Mouse (Mus musculus) G1E (cell line): Measurements from ENCODE around the gene Lhx4. TPM values are rescaled to one million over a fixed set of nuclear protein-coding genes. Genes with fewer than 3 reads are reported as not detected.

Experiments used
- ATAC-seq: 2 replicates; pipeline ENCODE4 v1.8.0; 2016; ENCODE audit warnings: mild to moderate bottlenecking; ENCODE audit not compliant: insufficient number of reproducible peaks, poor library complexity, low FRiP score, severe bottlenecking; ENCODE audit errors: extremely low read depth
- DNase-seq: peaks from one replicate; pipeline ENCODE4 v3.0.0; 2012; ENCODE audit warnings: low spot score
- H3K27me3 ChIP-seq: 2 replicates; pipeline ENCODE4 v1.6.1; 2012; ENCODE audit warnings: mild to moderate bottlenecking, low read length, inconsistent platforms; ENCODE audit not compliant: insufficient read depth
- H3K36me3 ChIP-seq: replicated peaks from 2 replicates; pipeline ENCODE3; 2012; ENCODE audit warnings: mild to moderate bottlenecking, inconsistent platforms
- H3K4me1 ChIP-seq: 2 replicates; pipeline ENCODE4 v1.6.1; 2012; ENCODE audit warnings: low read depth, low read length, inconsistent platforms, mixed read lengths; ENCODE audit not compliant: insufficient read depth
- H3K4me3 ChIP-seq: 2 replicates; pipeline ENCODE4 v1.5.1; 2012; ENCODE audit warnings: low read depth, mild to moderate bottlenecking, inconsistent platforms, low read length, moderate library complexity, mixed read lengths
- H3K9me3 ChIP-seq: replicated peaks from 2 replicates; pipeline ENCODE4 v1.6.1; 2012; ENCODE audit warnings: inconsistent platforms
- CTCF ChIP-seq: IDR thresholded peaks from 2 replicates; pipeline ENCODE4 v1.5.1; 2012; ENCODE audit warnings: low read depth, low read length, inconsistent platforms, mixed read lengths
- GATA1 ChIP-seq: IDR thresholded peaks from 2 replicates; pipeline ENCODE4 v1.6.1; 2012; ENCODE audit warnings: borderline replicate concordance, low read length, inconsistent platforms, mixed read lengths
- GATA2 ChIP-seq: IDR thresholded peaks from 2 replicates; pipeline ENCODE4 v1.6.1; 2012; ENCODE audit warnings: low read depth, low read length, inconsistent platforms, borderline replicate concordance
- POLR2AphosphoS5 ChIP-seq: IDR thresholded peaks from 2 replicates; pipeline ENCODE4 v1.6.1; 2012; ENCODE audit warnings: low read depth, low read length, inconsistent platforms; ENCODE audit not compliant: insufficient replicate concordance
- TAL1 ChIP-seq: conservative IDR thresholded peaks from 2 replicates; pipeline ENCODE4 v1.6.1; 2012; ENCODE audit warnings: low read depth, low read length, inconsistent platforms, mixed read lengths
- polyA plus RNA-seq: library from polyadenylated mRNA; stranded (reverse); fragments of >175 nt; gene quantifications from 2 replicates; pipeline ENCODE4 v1.2.3, GENCODE M21; 2012
- total RNA-seq, 2 experiments: library from RNA; stranded (forward) in 1 of 2; stranded (reverse) in 1 of 2; fragments of 200-1000 nt in 1 of 2; fragments of >200 nt in 1 of 2; fragmentation: Nextera tagmentation in 1 of 2; gene quantifications; 2 replicates each; pipeline ENCODE4 v1.2.3; 2014 to 2017

The Lhx4 gene
- total RNA-seq (2014; fragmentation: Nextera tagmentation) (not detected in 2 replicates), total RNA-seq (2017) (0.11 TPM in 1 of 2 replicates, not detected in the other), polyA plus RNA-seq (not detected in 2 replicates)

- Histone ChIP-seq H3K27me3 (peaks cover 31% of the 10 kb centered on the region), H3K4me1 (no peaks in the 10 kb centered on the region), H3K36me3 (no peaks in the 10 kb centered on the region), H3K4me3 (no peak within 1 kb of the TSS), H3K9me3 (no peaks in the 10 kb centered on the region)
- TF ChIP-seq CTCF: no peak
- no peak for TF ChIP-seq GATA1
- no peak for TF ChIP-seq GATA2
- TF ChIP-seq POLR2AphosphoS5: no peak
- no peak for TF ChIP-seq TAL1
- no peak for ATAC-seq
- no peak for DNase-seq
Measured at GRCm38 (mm10) chr1:155751484-155752255, at the start of gene Lhx4. Gene Lhx4, minus strand, starts transcription at chr1:155751684.

- TF ChIP-seq CTCF (no peak), POLR2AphosphoS5 (no peak), TAL1 (no peak)
- Histone ChIP-seq H3K36me3 (no peaks in the 10 kb centered on the region), H3K27me3 (peaks cover 4% of the 10 kb centered on the region), H3K9me3 (no peaks in the 10 kb centered on the region), H3K4me3 (no peak overlapping the region), H3K4me1 (no peaks in the 10 kb centered on the region)
- DNase-seq (no peak), ATAC-seq (no peak)
Measured at GRCm38 (mm10) chr1:155798000-155798399, 46.5 kb upstream of the Lhx4 start.

GRCm38 (mm10) chr1:155797425-155797824 lies 45.9 kb upstream of the Lhx4 start:
- no peaks in the 10 kb centered on the region for H3K9me3 ChIP-seq
- peaks cover 4% of the 10 kb centered on the region for H3K27me3 ChIP-seq
- H3K4me1 ChIP-seq: no peaks in the 10 kb centered on the region
- no peaks in the 10 kb centered on the region for H3K36me3 ChIP-seq
- DNase-seq: no peak
- no peak for TF ChIP-seq TAL1
- no peak for TF ChIP-seq GATA1
- no peak for TF ChIP-seq POLR2AphosphoS5
- no peak for TF ChIP-seq CTCF
- TF ChIP-seq GATA2: no peak
- H3K4me3 ChIP-seq: no peak overlapping the region
- no peak for ATAC-seq

GRCm38 (mm10) chr1:155796757-155797405 lies 45.4 kb upstream of the Lhx4 start:
- H3K4me1 ChIP-seq: no peaks in the 10 kb centered on the region
- ATAC-seq: no peak
- H3K4me3 ChIP-seq: no peak overlapping the region
- H3K9me3 ChIP-seq: no peaks in the 10 kb centered on the region
- no peak for DNase-seq
- no peaks in the 10 kb centered on the region for H3K36me3 ChIP-seq
- H3K27me3 ChIP-seq: peaks cover 4% of the 10 kb centered on the region
- TF ChIP-seq GATA2 (no peak), CTCF (no peak), GATA1 (no peak)

- TF ChIP-seq POLR2AphosphoS5: no peak
- TF ChIP-seq TAL1: no peak
- DNase-seq (no peak), ATAC-seq (no peak)
- H3K4me3 ChIP-seq: no peak overlapping the region
- H3K9me3 ChIP-seq: no peaks in the 10 kb centered on the region
- peaks cover 2% of the 10 kb centered on the region; the same call in 1 of the 2 replicates for H3K27me3 ChIP-seq
- no peaks in the 10 kb centered on the region for H3K36me3 ChIP-seq
- no peaks in the 10 kb centered on the region for H3K4me1 ChIP-seq
Measured at GRCm38 (mm10) chr1:155795791-155796233, 44.3 kb upstream of the Lhx4 start.

- H3K36me3 ChIP-seq: no peaks in the 10 kb centered on the region
Measured at GRCm38 (mm10) chr1:155794855-155795254, 43.4 kb upstream of the Lhx4 start.

More at GRCm38 (mm10) chr1:155794855-155795254, 43.4 kb upstream of the Lhx4 start:
- peaks cover 6% of the 10 kb centered on the region; the same call in 1 of the 2 replicates for H3K27me3 ChIP-seq
- H3K9me3 ChIP-seq: no peaks in the 10 kb centered on the region
- H3K4me3 ChIP-seq: no peak overlapping the region
- no peak for ATAC-seq
- no peaks in the 10 kb centered on the region for H3K4me1 ChIP-seq
- TF ChIP-seq GATA2 (no peak), CTCF (no peak), POLR2AphosphoS5 (no peak), TAL1 (no peak), GATA1 (no peak)
- no peak for DNase-seq
